In genomic region chr10:76468203-76469162, GRCm38 (mm10) we compare ENCODE assay signal across 7 mouse cellular contexts. TPM values are rescaled to one million over a fixed set of nuclear protein-coding genes. Genes with fewer than 3 reads are reported as not detected.
A peak's percentile ranks its signal among the peaks of the same experiment; 100 is the strongest.
DNase-seq lines count a peak whose midpoint lies in the region; ATAC-seq and TF ChIP-seq lines count a peak whose summit lies in the region.

TSS of gene Mcm3ap (plus strand) at chr10:76468927.
TSS of gene Ybey (minus strand) at chr10:76469114.

- no peaks in the 10 kb centered on the region for H3K9me3 ChIP-seq in embryonic facial prominence, embryonic 12.5 days
- H3K9me3 ChIP-seq in limb, embryonic 12.5 days = no peaks in the 10 kb centered on the region
- H3K9me3 ChIP-seq in midbrain, embryonic 15.5 days = no peaks in the 10 kb centered on the region

- peak within 1 kb of the TSS; percentile 82 for H3K4me3 ChIP-seq in embryonic facial prominence, embryonic 12.5 days
- H3K4me3 ChIP-seq in kidney, adult 2 months (ENCODE audit: insufficient read depth, low read depth, low read length) = peak within 1 kb of the TSS; percentile 98
- H3K4me3 ChIP-seq in limb, embryonic 12.5 days (replicated peaks) = peak within 1 kb of the TSS; percentile 78
- peak within 1 kb of the TSS; percentile 63 for H3K4me3 ChIP-seq in midbrain, embryonic 15.5 days
- peak within 1 kb of the TSS; percentile 90 for H3K4me3 ChIP-seq in spleen, adult 2 months (ENCODE audit: extremely low read depth, insufficient read depth, insufficient read length)

- DNase-seq in adrenal gland, postnatal 25 days = peak; percentile 87
- peak; percentile 90 to 92 for DNase-seq in heart, adult 18-20 months
- peak; percentile 92 for DNase-seq in kidney, adult 2 months
- DNase-seq in spleen, adult 2 months (ENCODE audit: low read depth in 1 of 2, low spot score in 2 of 2) = peak; percentile 68 to 87

- H3K9ac ChIP-seq in embryonic facial prominence, embryonic 12.5 days = peak within 1 kb of the TSS; percentile 85
- H3K9ac ChIP-seq in limb, embryonic 12.5 days (replicated peaks) = peak within 1 kb of the TSS; percentile 86
- peak within 1 kb of the TSS; percentile 93 for H3K9ac ChIP-seq in midbrain, embryonic 15.5 days

- H3K27me3 ChIP-seq in embryonic facial prominence, embryonic 12.5 days = no peaks in the 10 kb centered on the region
- H3K27me3 ChIP-seq in kidney, adult 2 months (replicated peaks; ENCODE audit: control insufficient read depth, insufficient read depth, low read length) = no peaks in the 10 kb centered on the region
- H3K27me3 ChIP-seq in limb, embryonic 12.5 days = no peaks in the 10 kb centered on the region
- H3K27me3 ChIP-seq in midbrain, embryonic 15.5 days (replicated peaks) = no peaks in the 10 kb centered on the region
- no peaks in the 10 kb centered on the region for H3K27me3 ChIP-seq in spleen, adult 2 months (ENCODE audit: control insufficient read depth, insufficient read depth, low read length)

- peak; percentile 21 for TF ChIP-seq POLR2A in kidney, adult 2 months (IDR thresholded peaks at IDR 0.05; ENCODE audit: low read depth, low read length)
- peak; percentile 34 for TF ChIP-seq POLR2A in spleen, adult 2 months (IDR thresholded peaks at IDR 0.05; ENCODE audit: low read depth, low read length)

- WGBS in embryonic facial prominence, embryonic 12.5 days = 1% methylated on average over 55 of the region's 55 CpGs
- WGBS in kidney, adult 2 months = under 1% methylated on average over 55 of the region's 55 CpGs
- WGBS in limb, embryonic 12.5 days = 2% methylated on average over 55 of the region's 55 CpGs
- whole genome bisulfite sequencing in midbrain, embryonic 15.5 days = 2% methylated on average over 54 of the region's 55 CpGs
- 1% methylated on average over 55 of the region's 55 CpGs for WGBS in spleen, adult 2 months

- H3K4me1 ChIP-seq in embryonic facial prominence, embryonic 12.5 days = peaks cover 3% of the 10 kb centered on the region
- no peaks in the 10 kb centered on the region for H3K4me1 ChIP-seq in kidney, adult 2 months (ENCODE audit: control insufficient read depth, insufficient read depth, low read length)
- H3K4me1 ChIP-seq in limb, embryonic 12.5 days (replicated peaks) = no peaks in the 10 kb centered on the region; the same call in 1 of the 2 replicates
- H3K4me1 ChIP-seq in midbrain, embryonic 15.5 days = peaks cover 33% of the 10 kb centered on the region
- H3K4me1 ChIP-seq in spleen, adult 2 months (ENCODE audit: control insufficient read depth, insufficient read depth, insufficient read length) = no peaks in the 10 kb centered on the region; the same call in 1 of the 2 replicates

- peaks cover 31% of the 10 kb centered on the region for H3K36me3 ChIP-seq in embryonic facial prominence, embryonic 12.5 days
- H3K36me3 ChIP-seq in kidney, adult 2 months (ENCODE audit: control insufficient read depth, insufficient read depth, low read length) = no peaks in the 10 kb centered on the region
- H3K36me3 ChIP-seq in limb, embryonic 12.5 days = peaks cover 41% of the 10 kb centered on the region
- peaks cover 13% of the 10 kb centered on the region for H3K36me3 ChIP-seq in midbrain, embryonic 15.5 days (replicated peaks)
- peaks cover 18% of the 10 kb centered on the region for H3K36me3 ChIP-seq in spleen, adult 2 months (ENCODE audit: control insufficient read depth, insufficient read depth, low read length)

- peak; percentile 39 for TF ChIP-seq CTCF in kidney, adult 2 months (conservative IDR thresholded peaks at IDR 0.05; ENCODE audit: insufficient read depth, insufficient read length, low read depth, low read length)
- TF ChIP-seq CTCF in spleen, adult 2 months (IDR thresholded peaks at IDR 0.05; ENCODE audit: extremely low read depth, insufficient read depth, insufficient read length, insufficient replicate concordance) = 0 out of 2 replicates have a peak, but pooled peaks have one; percentile 17

- ATAC-seq in embryonic facial prominence, embryonic 12.5 days (ENCODE audit: insufficient number of reproducible peaks, insufficient read depth, low FRiP score, low TSS enrichment) = peak; percentile 94
- ATAC-seq in limb, embryonic 12.5 days (ENCODE audit: insufficient number of reproducible peaks, insufficient read depth, low FRiP score, low TSS enrichment, low read depth) = peak; percentile 85
- peak; percentile 98 for ATAC-seq in midbrain, embryonic 15.5 days (replicated peaks)

- H3K27ac ChIP-seq in embryonic facial prominence, embryonic 12.5 days = peak within 1 kb of the TSS; percentile 89
- H3K27ac ChIP-seq in kidney, adult 2 months (ENCODE audit: insufficient read depth, low read depth, low read length) = peak within 1 kb of the TSS; percentile 54
- peak within 1 kb of the TSS; percentile 92 for H3K27ac ChIP-seq in limb, embryonic 12.5 days
- peak within 1 kb of the TSS; percentile 87 for H3K27ac ChIP-seq in midbrain, embryonic 15.5 days
- peak within 1 kb of the TSS; percentile 86 for H3K27ac ChIP-seq in spleen, adult 2 months (ENCODE audit: insufficient read depth, low read length)

- peak within 1 kb of the TSS; percentile 58 for H3K4me2 ChIP-seq in embryonic facial prominence, embryonic 12.5 days (replicated peaks)
- peak within 1 kb of the TSS; percentile 68 for H3K4me2 ChIP-seq in limb, embryonic 12.5 days
- H3K4me2 ChIP-seq in midbrain, embryonic 15.5 days = peak within 1 kb of the TSS; percentile 58

RNA-seq across cellular contexts. Expression of gene Mcm3ap, which starts in this region (rescaled TPM):
- total RNA-seq in adrenal gland, postnatal 25 days (2021) = 39.4 and 40.8 TPM in 2 replicates
- 80.0 and 81.8 TPM in 2 replicates for polyA plus RNA-seq in embryonic facial prominence, embryonic 12.5 days (2016; fragmentation: Nextera tagmentation; extraction: Ambion mirVana)
- total RNA-seq in heart, adult 18-20 months (2021) = 10 to 100 TPM; 23.1 to 27.5 TPM
- 16.6 and 18.3 TPM in 2 replicates for polyA plus RNA-seq in kidney, adult 2 months (2012; rRNA removed)
- 74.7 and 86.0 TPM in 2 replicates for polyA plus RNA-seq in limb, embryonic 12.5 days (2016; fragmentation: Nextera tagmentation; extraction: Ambion mirVana)
- polyA plus RNA-seq in midbrain, embryonic 15.5 days (2015; fragmentation: Nextera tagmentation; extraction: Ambion mirVana) = 58.9 and 71.7 TPM in 2 replicates
- 16.0 and 16.6 TPM in 2 replicates for polyA plus RNA-seq in spleen, adult 2 months (2012; rRNA removed)

RNA-seq across cellular contexts. Expression of gene Ybey, which starts in this region (rescaled TPM):
- total RNA-seq in adrenal gland, postnatal 25 days (2021) = 3.4 and 4.5 TPM in 2 replicates
- 8.8 and 9.1 TPM in 2 replicates for polyA plus RNA-seq in embryonic facial prominence, embryonic 12.5 days (2016; fragmentation: Nextera tagmentation; extraction: Ambion mirVana)
- 1 to 10 TPM; 3.2 to 3.5 TPM for total RNA-seq in heart, adult 18-20 months (2021)
- 3.1 and 3.3 TPM in 2 replicates for polyA plus RNA-seq in kidney, adult 2 months (2012; rRNA removed)
- polyA plus RNA-seq in limb, embryonic 12.5 days (2016; fragmentation: Nextera tagmentation; extraction: Ambion mirVana) = 9.5 and 9.7 TPM in 2 replicates
- 7.3 TPM in 2 replicates for polyA plus RNA-seq in midbrain, embryonic 15.5 days (2015; fragmentation: Nextera tagmentation; extraction: Ambion mirVana)
- polyA plus RNA-seq in spleen, adult 2 months (2012; rRNA removed) = 2.4 and 3.1 TPM in 2 replicates

Comparison
In these comparisons a context has a peak if more than half of its experiments do, and no peak if none do; other contexts are left out.
1. Peak in every context shown above with its lines: DNase-seq, ATAC-seq, H3K4me3 ChIP-seq and H3K27ac ChIP-seq.